Mouse (Mus musculus) CD4-positive helper T cell, adult 2 months (primary cell): Measurements from ENCODE around the gene Olfr1113.
"Not testable (repeated sequence)": the region's sequence is repeated elsewhere in the genome, so short reads cannot be mapped to it uniquely, and the experiment has no call there.

Source experiments
- DNase-seq: peaks from one replicate; pipeline ENCODE4 v3.0.0-alpha.2; 2012; ENCODE audit warnings: low read depth, missing footprints, low spot score

Olfr1113 gene

DNA sequence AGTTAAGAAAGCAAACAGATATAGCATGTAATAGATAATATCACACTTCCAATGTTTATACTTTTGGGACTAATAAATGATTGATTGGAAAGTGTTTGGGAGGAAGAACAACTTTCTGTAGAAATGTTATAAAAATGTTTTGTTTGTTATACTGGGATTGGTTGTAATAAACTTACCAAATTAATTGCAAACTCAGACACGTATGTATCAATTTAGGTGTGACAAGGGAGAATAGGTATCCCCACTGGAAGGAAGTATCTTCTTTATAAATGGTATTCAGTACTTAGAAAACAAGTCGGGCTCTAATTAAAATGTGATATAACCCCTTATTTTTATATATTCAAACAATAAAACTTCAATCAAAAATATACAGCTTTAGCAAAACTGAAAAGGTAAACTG is at the start of gene Olfr1113:
Olfr1113 (plus strand) TSS at position 301 of the 400 bp plus-strand sequence.
- no peak for DNase-seq

DNA sequence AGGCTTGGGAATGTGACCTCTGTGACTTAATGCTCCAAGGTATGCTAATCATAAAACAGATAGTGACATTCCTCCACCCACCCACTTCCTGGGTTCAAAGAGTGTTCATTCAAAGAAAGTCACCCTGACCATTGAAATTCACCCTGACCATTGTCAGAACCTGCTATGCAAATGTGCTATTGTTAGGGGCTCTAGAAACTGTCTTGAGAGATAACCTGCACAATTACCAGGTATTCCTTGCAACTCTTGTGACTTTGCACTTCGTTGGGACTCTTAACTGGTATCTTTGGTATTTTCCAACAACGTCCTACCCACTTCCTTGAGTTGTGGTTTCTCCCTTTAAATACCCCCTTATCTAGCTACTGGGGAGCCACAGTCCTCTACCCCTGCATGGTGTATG is 41.0 kb upstream of the Olfr1113 start:
- not testable (repeated sequence) for DNase-seq

DNA sequence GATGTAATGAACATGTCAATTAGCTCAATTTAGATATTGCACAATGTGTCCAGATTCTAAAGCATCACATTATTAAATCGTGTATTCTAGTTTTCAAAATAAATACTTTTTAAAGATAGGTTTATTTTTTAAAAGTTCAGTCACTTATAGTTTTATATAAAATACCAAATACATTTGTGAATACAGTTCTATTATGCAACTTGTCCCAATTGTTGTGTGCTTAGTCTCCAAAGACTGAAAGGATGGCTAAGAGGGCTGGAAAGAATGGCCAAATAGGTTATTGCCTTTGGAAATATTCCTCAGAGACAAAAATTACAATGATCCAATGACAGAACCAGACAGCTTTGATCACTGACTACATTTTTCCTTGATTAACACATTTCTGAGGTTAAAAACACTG is 21.3 kb upstream of the Olfr1113 start, which contains the start of gene Olfr1112:
Olfr1112 (plus strand) TSS at position 301 of the 400 bp plus-strand sequence.
- no peak for DNase-seq

GRCm38 (mm10) chr2:87247713-87248112 is 38.9 kb downstream of the Olfr1113 start, which contains the start of gene Olfr1115:
TSS of gene Olfr1115 (plus strand) at chr2:87248013.
- DNase-seq = no peak
